Mouse (Mus musculus) myocyte (in vitro differentiated cells): Measurements from ENCODE around the gene Zfp808.
"Not testable (repeated sequence)": the region's sequence is repeated elsewhere in the genome, so short reads cannot be mapped to it uniquely, and the experiment has no call there.

Source experiments
- CEBPB ChIP-seq: IDR thresholded peaks from 2 replicates; pipeline ENCODE4 v1.6.1; 2011; ENCODE audit warnings: mild to moderate bottlenecking, moderate library complexity; ENCODE audit not compliant: poor library complexity, insufficient read depth, severe bottlenecking
- E2F4 ChIP-seq: IDR thresholded peaks from one replicate; pipeline ENCODE4 v1.6.1; 2011; ENCODE audit warnings: mild to moderate bottlenecking, control low read depth, moderate library complexity; ENCODE audit not compliant: insufficient read depth
- MAX ChIP-seq: IDR thresholded peaks from one replicate; pipeline ENCODE4 v1.6.1; 2011; ENCODE audit warnings: low read depth, mild to moderate bottlenecking, control low read depth
- MYOD1 ChIP-seq, 3 experiments: IDR thresholded peaks; one replicate each; pipeline ENCODE4 v1.6.1; 2011; ENCODE audit warnings: control low read depth in 2 of 3, low read depth in 2 of 3, mild to moderate bottlenecking in 2 of 3, moderate library complexity in 1 of 3; ENCODE audit not compliant: insufficient read length in 2 of 3, control insufficient read depth in 1 of 3
- MYOG ChIP-seq, 3 experiments: IDR thresholded peaks; one replicate each; pipeline ENCODE4 v1.6.1; 2011; ENCODE audit warnings: control low read depth in 2 of 3, low read depth in 2 of 3, mild to moderate bottlenecking in 2 of 3; ENCODE audit not compliant: insufficient read length in 2 of 3, control insufficient read depth in 1 of 3, insufficient read depth in 1 of 3
- POLR2A ChIP-seq: IDR thresholded peaks from one replicate; pipeline ENCODE4 v1.6.1; 2011; ENCODE audit warnings: low read depth, mild to moderate bottlenecking, control low read depth, moderate library complexity; ENCODE audit not compliant: insufficient read length
- POLR2AphosphoS2 ChIP-seq: IDR thresholded peaks from one replicate; pipeline ENCODE4 v1.6.1; 2011; ENCODE audit warnings: low read depth, control low read depth; ENCODE audit not compliant: insufficient read length
- REST ChIP-seq: IDR thresholded peaks from one replicate; pipeline ENCODE4 v1.6.1; 2011; ENCODE audit warnings: mild to moderate bottlenecking, control low read depth, moderate library complexity; ENCODE audit not compliant: insufficient read depth, insufficient read length
- SRF ChIP-seq: IDR thresholded peaks from one replicate; pipeline ENCODE4 v1.6.1; 2011; ENCODE audit warnings: low read depth; ENCODE audit not compliant: control insufficient read depth, insufficient read length
- TCF12 ChIP-seq: IDR thresholded peaks from one replicate; pipeline ENCODE4 v1.6.1; 2011; ENCODE audit warnings: mild to moderate bottlenecking, control low read depth; ENCODE audit not compliant: poor library complexity, insufficient read depth, severe bottlenecking
- TCF3 ChIP-seq: IDR thresholded peaks from one replicate; pipeline ENCODE4 v1.6.1; 2011; ENCODE audit warnings: low read depth, control low read depth; ENCODE audit not compliant: insufficient read length
- USF1 ChIP-seq: IDR thresholded peaks from one replicate; pipeline ENCODE4 v1.6.1; 2011; ENCODE audit warnings: low read depth, mild to moderate bottlenecking, control low read depth, moderate library complexity

DNA sequence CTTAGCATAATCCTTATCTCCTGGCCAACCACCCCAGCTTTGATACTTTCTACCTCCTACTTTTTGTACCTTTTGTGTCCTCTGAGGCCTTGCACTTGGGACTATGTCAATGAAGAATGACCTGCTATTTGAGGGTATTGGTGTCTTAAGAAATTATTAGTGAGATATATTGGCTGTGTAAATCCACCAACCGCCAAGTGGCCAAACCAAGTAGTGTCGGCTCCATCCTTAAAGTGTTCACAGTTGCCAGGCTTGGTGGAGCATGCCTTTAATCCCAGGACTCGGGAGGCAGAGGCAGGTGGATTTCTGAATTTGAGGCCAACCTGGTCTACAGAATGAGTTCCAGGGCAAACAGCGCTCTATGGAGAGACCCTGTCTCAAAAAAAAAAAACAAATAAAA lies 30.2 kb upstream of the Zfp808 start:
- not testable (repeated sequence) for TF ChIP-seq POLR2A; TCF12; USF1; REST; MAX; POLR2AphosphoS2; MYOD1 (IDR thresholded peaks at IDR 0.05; ENCODE audit: control insufficient read depth in 1 of 3, insufficient read length in 2 of 3, low read depth in 2 of 3); E2F4; CEBPB; MYOG (IDR thresholded peaks at IDR 0.05; ENCODE audit: control insufficient read depth in 1 of 3, insufficient read depth in 1 of 3, insufficient read length in 2 of 3, low read depth in 2 of 3); SRF; TCF3
